Mouse (Mus musculus) megakaryocyte, embryonic 14.5 days (primary cell): Measurements from ENCODE around the gene Inpp4a.

Source experiments
- FLI1 ChIP-seq: IDR thresholded peaks from 2 replicates; pipeline ENCODE4 v1.6.1; 2012; ENCODE audit warnings: low read length, inconsistent platforms, mixed read lengths
- GATA1 ChIP-seq: IDR thresholded peaks from 3 replicates; pipeline ENCODE4 v1.6.1; 2012; ENCODE audit warnings: mixed read lengths, low read length, inconsistent platforms, borderline replicate concordance

GRCm38 (mm10) chr1:37419420-37419819 lies 119.8 kb downstream of the Inpp4a start:
- TF ChIP-seq GATA1 (no peak), FLI1 (no peak)
